Mouse (Mus musculus): ENCODE measurements around the gene Zmym1. TPM values are rescaled to one million over a fixed set of nuclear protein-coding genes. Genes with fewer than 3 reads are reported as not detected.
A peak's percentile ranks its signal among the peaks of the same experiment; 100 is the strongest.

The Zmym1 gene
- polyA plus RNA-seq, 1 experiment from 2014 or later, result 6.5 TPM

GRCm38 (mm10) chr4:127023201-127023600 is 37.8 kb downstream of the Zmym1 start:
- TF ChIP-seq CTCF (IDR thresholded peaks at IDR 0.05; ENCODE audit: low read depth), result no peak
- under 1% methylated on average over 9 of the region's 9 CpGs for WGBS
- ATAC-seq, result no peak

GRCm38 (mm10) chr4:127021989-127022626 is 38.8 kb downstream of the Zmym1 start:
- H3K4me2 ChIP-seq (replicated peaks; ENCODE audit: low read depth), result peak overlapping the region; percentile 79
- TF ChIP-seq CTCF (IDR thresholded peaks at IDR 0.05; ENCODE audit: low read depth), result peak; percentile 66
- H3K9ac ChIP-seq (ENCODE audit: low read depth, low read length), result peak overlapping the region; percentile 100
- 1% methylated on average over 53 of the region's 53 CpGs for WGBS
- 0 out of 2 replicates have a peak, but pooled peaks cover 3% of the 10 kb centered on the region for H3K4me1 ChIP-seq (replicated peaks; ENCODE audit: control insufficient read depth, insufficient read depth, low read length)
- H3K9me3 ChIP-seq (ENCODE audit: control insufficient read depth), result no peaks in the 10 kb centered on the region
- H3K4me3 ChIP-seq (ENCODE audit: low read depth, low read length), result peak overlapping the region; percentile 99
- H3K27ac ChIP-seq (ENCODE audit: low read depth, low read length), result peak overlapping the region; percentile 98
- peak; percentile 79 for ATAC-seq
- no peaks in the 10 kb centered on the region for H3K27me3 ChIP-seq (replicated peaks; ENCODE audit: control insufficient read depth, insufficient read depth, low read length)
- H3K36me3 ChIP-seq (ENCODE audit: control insufficient read depth, insufficient read depth), result peaks cover 20% of the 10 kb centered on the region

More at GRCm38 (mm10) chr4:127023201-127023600, 37.8 kb downstream of the Zmym1 start:
- Histone ChIP-seq H3K4me2 (replicated peaks; ENCODE audit: low read depth) (peak overlapping the region; percentile 79), H3K4me1 (replicated peaks; ENCODE audit: control insufficient read depth, insufficient read depth, low read length) (0 out of 2 replicates have a peak, but pooled peaks cover 3% of the 10 kb centered on the region), H3K9ac (ENCODE audit: low read depth, low read length) (peak overlapping the region; percentile 100), H3K27me3 (replicated peaks; ENCODE audit: control insufficient read depth, insufficient read depth, low read length) (no peaks in the 10 kb centered on the region), H3K27ac (ENCODE audit: low read depth, low read length) (no peak overlapping the region), H3K9me3 (ENCODE audit: control insufficient read depth) (no peaks in the 10 kb centered on the region), H3K4me3 (ENCODE audit: low read depth, low read length) (peak overlapping the region; percentile 99), H3K36me3 (ENCODE audit: control insufficient read depth, insufficient read depth) (peaks cover 31% of the 10 kb centered on the region)

- under 1% methylated on average over 83 of the region's 87 CpGs for WGBS
- 0 out of 2 replicates have a peak, but pooled peaks cover 3% of the 10 kb centered on the region for H3K4me1 ChIP-seq (replicated peaks; ENCODE audit: control insufficient read depth, insufficient read depth, low read length)
- peak within 1 kb of the TSS; percentile 79 for H3K4me2 ChIP-seq (replicated peaks; ENCODE audit: low read depth)
- H3K27me3 ChIP-seq (replicated peaks; ENCODE audit: control insufficient read depth, insufficient read depth, low read length), result no peaks in the 10 kb centered on the region
- ATAC-seq, result peak; percentile 95
- TF ChIP-seq CTCF (IDR thresholded peaks at IDR 0.05; ENCODE audit: low read depth), result peak; percentile 10; the same call in 1 of the 2 replicates
- peak within 1 kb of the TSS; percentile 98 for H3K27ac ChIP-seq (ENCODE audit: low read depth, low read length)
- H3K9ac ChIP-seq (ENCODE audit: low read depth, low read length), result peak within 1 kb of the TSS; percentile 100
- peak within 1 kb of the TSS; percentile 99 for H3K4me3 ChIP-seq (ENCODE audit: low read depth, low read length)
- H3K9me3 ChIP-seq (ENCODE audit: control insufficient read depth), result no peaks in the 10 kb centered on the region
- peaks cover 12% of the 10 kb centered on the region for H3K36me3 ChIP-seq (ENCODE audit: control insufficient read depth, insufficient read depth)
These were observed 39.6 kb downstream of the Zmym1 start, which contains the start of gene Sfpq for GRCm38 (mm10) chr4:127021151-127021945. TSS of gene Sfpq (plus strand) at chr4:127021324.

GRCm38 (mm10) chr4:127020411-127021150 is 40.4 kb downstream of the Zmym1 start:
- Histone ChIP-seq H3K4me3 (ENCODE audit: low read depth, low read length) (peak overlapping the region; percentile 99), H3K9ac (ENCODE audit: low read depth, low read length) (no peak overlapping the region), H3K4me1 (replicated peaks; ENCODE audit: control insufficient read depth, insufficient read depth, low read length) (0 out of 2 replicates have a peak, but pooled peaks cover 3% of the 10 kb centered on the region), H3K9me3 (ENCODE audit: control insufficient read depth) (no peaks in the 10 kb centered on the region), H3K4me2 (replicated peaks; ENCODE audit: low read depth) (peak overlapping the region; percentile 57), H3K36me3 (ENCODE audit: control insufficient read depth, insufficient read depth) (peaks cover 7% of the 10 kb centered on the region; the same call in 1 of the 2 replicates), H3K27me3 (replicated peaks; ENCODE audit: control insufficient read depth, insufficient read depth, low read length) (no peaks in the 10 kb centered on the region), H3K27ac (ENCODE audit: low read depth, low read length) (no peak overlapping the region)
- no peak for TF ChIP-seq CTCF (IDR thresholded peaks at IDR 0.05; ENCODE audit: low read depth)
- no peak for ATAC-seq
- WGBS, result 12% methylated on average over 13 of the region's 13 CpGs

GRCm38 (mm10) chr4:127016366-127016765 is 44.6 kb downstream of the Zmym1 start:
- Histone ChIP-seq H3K4me3 (ENCODE audit: low read depth, low read length) (no peak overlapping the region), H3K27ac (ENCODE audit: low read depth, low read length) (no peak overlapping the region), H3K27me3 (replicated peaks; ENCODE audit: control insufficient read depth, insufficient read depth, low read length) (no peaks in the 10 kb centered on the region), H3K36me3 (ENCODE audit: control insufficient read depth, insufficient read depth) (no peaks in the 10 kb centered on the region), H3K9me3 (ENCODE audit: control insufficient read depth) (no peaks in the 10 kb centered on the region), H3K4me1 (replicated peaks; ENCODE audit: control insufficient read depth, insufficient read depth, low read length) (no peaks in the 10 kb centered on the region), H3K4me2 (replicated peaks; ENCODE audit: low read depth) (no peak overlapping the region), H3K9ac (ENCODE audit: low read depth, low read length) (no peak overlapping the region)
- 75% methylated on average over 4 of the region's 4 CpGs for WGBS
- ATAC-seq, result no peak
- no peak for TF ChIP-seq CTCF (IDR thresholded peaks at IDR 0.05; ENCODE audit: low read depth)

All from intestine, postnatal 0 days (tissue).